Mouse (Mus musculus) mature B cell (primary cell): ENCODE results near the gene Ttc17.

Experiments used
- in situ Hi-C: fragments of 300-500 bp; cut with MboI; formaldehyde crosslinking; loops from 2 replicates; pipeline ENCODE4 v1.14.3; 2019

Ttc17 gene

DNA sequence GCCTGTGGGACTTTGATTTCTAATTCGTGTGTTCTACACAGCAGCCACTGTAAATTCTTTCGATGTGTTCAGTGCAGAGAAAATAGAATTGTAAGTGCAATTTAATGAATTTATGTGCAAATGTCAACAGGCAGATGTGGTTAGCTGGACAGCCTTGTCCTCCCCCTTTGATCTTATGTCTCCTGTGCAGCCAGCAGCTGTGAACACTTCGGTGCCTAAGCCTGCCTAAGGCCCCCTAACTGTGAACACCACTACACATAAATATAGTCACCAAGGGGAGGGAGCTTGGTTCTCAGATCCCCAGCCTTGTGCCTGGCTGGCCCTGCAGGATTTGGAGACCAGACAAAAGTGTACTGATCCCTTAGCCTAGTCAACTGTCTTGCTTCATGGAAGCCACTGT lies 109.0 kb downstream of the Ttc17 start:
- in situ Hi-C loops, result loop anchor here (25.0 kb wide), 1 partner anchor 260 kb away; no protein-coding TSS in a partner anchor

DNA sequence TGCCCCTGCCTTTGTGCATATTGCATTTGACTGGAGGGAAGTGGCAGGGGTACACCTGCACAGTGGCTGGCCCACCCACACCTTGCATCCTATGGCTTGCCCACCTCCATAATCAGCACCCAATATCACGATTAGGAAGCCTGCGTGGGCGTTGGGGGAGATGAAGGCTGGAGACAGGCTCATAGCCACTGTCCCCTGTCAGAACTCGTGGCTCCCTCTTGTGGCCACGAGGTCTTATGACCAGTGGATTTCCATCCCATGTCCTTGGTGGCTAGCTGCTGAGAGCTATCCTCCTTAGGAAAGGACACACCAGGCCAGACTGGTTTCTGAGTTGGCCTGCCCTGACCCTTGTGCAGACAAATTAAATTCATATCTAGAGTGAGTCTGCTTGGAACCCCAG lies 116.0 kb downstream of the Ttc17 start:
- in situ Hi-C loops, result loop anchor here (25.0 kb wide), 1 partner anchor 253 kb away; no protein-coding TSS in a partner anchor

DNA sequence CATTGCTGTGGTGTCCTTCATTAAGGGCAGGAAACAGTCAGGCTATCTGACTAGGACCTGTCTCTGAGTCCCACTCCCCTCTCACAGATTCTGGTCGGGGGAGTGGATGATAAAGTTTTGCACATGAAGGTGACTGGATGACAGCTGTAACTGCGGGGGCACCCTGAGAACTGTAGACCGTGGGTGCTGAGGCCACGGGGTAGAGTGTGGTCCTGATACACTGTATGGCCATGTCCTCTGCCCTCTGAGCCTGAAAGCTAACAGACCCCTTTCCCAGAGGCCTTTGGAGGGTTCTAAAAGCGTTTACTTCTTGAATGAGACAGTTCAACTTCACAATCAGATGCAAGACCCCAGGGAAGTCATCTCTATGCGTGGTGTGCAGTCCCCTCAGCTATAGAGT lies 116.8 kb downstream of the Ttc17 start:
- in situ Hi-C loops, result loop anchor here (25.0 kb wide), 1 partner anchor 252 kb away; no protein-coding TSS in a partner anchor

DNA sequence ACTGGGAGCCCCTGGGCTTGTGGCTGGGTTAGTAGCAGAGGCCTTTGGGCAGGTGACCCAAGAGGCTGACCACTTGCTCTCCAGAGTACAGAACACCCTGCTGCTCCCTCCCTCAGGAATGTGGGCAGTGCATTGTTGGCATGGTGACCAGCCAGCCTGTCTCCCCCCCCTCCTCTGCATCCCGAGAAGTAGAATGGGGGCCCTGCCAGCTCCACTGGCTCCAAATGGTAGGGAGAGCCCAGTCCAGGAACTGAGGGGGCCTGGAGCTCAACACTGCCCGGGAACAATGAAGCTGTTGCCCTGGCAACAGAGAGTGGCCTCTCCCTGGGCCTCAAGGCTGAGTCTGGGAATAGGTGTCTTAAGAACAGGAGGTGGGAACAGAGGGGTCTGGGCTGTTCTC lies 117.3 kb downstream of the Ttc17 start:
- in situ Hi-C loops, result loop anchor here (25.0 kb wide), 1 partner anchor 252 kb away; no protein-coding TSS in a partner anchor

DNA sequence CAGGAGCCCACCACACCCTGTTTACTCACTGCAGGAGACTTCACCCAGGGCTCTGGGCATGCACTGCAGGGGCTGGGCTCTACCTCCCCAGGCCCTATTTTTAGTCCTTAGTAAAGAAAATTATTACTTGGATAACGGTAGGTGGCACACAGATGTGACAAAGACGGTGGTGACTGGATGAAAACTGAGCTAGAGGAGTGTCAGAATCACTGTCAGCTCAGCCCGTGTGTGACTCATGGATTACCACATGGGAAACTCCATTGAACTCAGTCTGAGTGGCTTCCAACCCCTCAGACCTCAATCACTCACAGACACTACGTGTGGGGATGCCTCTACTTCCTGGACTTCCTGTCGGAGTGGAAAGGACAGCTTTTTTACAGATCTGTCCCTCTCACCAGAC lies 118.4 kb downstream of the Ttc17 start:
- in situ Hi-C loops, result loop anchor here (25.0 kb wide), 1 partner anchor 251 kb away; no protein-coding TSS in a partner anchor

GRCm38 (mm10) chr2:94287435-94287834 lies 119.1 kb downstream of the Ttc17 start:
- in situ Hi-C loops, result loop anchor here (25.0 kb wide), 1 partner anchor 250 kb away; no protein-coding TSS in a partner anchor

- in situ Hi-C loops, result loop anchor here (25.0 kb wide), 1 partner anchor 246 kb away; no protein-coding TSS in a partner anchor
Observed at GRCm38 (mm10) chr2:94283526-94283925, 123.0 kb downstream of the Ttc17 start.

DNA sequence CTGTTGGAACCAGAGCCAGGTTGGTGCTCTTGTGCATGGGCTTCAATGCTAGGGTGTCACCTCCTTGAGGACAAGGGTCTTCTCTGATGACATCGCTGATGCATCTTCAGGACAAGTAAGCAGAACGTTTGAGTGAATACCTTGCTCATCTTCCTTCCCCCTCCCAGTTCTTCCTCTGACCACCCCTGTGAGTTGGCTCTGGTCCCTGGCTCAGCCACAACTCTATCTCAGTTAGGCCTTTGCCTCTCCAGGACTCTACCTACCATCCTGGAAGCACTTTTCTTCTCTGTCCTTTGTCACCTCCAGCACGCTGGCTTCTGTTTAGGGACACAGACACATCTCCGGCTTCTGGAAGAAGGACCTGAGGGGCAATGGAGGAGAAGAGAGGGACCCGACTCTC lies 126.9 kb downstream of the Ttc17 start:
- in situ Hi-C loops, result loop anchor here (25.0 kb wide), 1 partner anchor 242 kb away; no protein-coding TSS in a partner anchor

- in situ Hi-C loops, result loop anchor here (25.0 kb wide), 1 partner anchor 239 kb away; no protein-coding TSS in a partner anchor
Observed at GRCm38 (mm10) chr2:94276103-94276502, 130.4 kb downstream of the Ttc17 start.

DNA sequence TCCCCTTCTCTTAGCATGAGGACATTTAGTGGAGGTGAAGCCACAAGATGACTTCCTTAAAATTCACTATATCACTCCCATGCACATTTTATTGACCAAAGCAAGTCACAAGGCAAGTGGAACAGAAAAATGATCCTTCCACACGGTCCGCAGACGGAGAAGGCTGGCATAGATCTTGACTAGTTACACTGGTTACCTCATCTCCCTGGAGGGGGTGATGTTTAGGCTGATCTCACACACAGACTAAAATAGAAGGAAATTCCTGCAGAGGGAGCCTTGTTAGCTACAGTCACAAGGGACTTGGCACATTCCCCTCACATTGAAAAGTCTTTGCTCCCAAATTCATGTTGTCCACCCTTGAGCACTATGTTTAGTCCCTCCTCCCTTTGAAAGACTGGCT lies 130.8 kb downstream of the Ttc17 start:
- in situ Hi-C loops, result loop anchor here (25.0 kb wide), 1 partner anchor 238 kb away; no protein-coding TSS in a partner anchor

- in situ Hi-C loops, result no loop called here
Observed at GRCm38 (mm10) chr2:94273154-94274021, 133.1 kb downstream of the Ttc17 start.

- in situ Hi-C loops, result no loop called here
Observed at GRCm38 (mm10) chr2:94271176-94271575, 135.3 kb downstream of the Ttc17 start.

- in situ Hi-C loops, result no loop called here
Observed at GRCm38 (mm10) chr2:94268835-94269234, 137.7 kb downstream of the Ttc17 start.

GRCm38 (mm10) chr2:94267213-94267850 lies 139.2 kb downstream of the Ttc17 start:
- in situ Hi-C loops, result no loop called here

DNA sequence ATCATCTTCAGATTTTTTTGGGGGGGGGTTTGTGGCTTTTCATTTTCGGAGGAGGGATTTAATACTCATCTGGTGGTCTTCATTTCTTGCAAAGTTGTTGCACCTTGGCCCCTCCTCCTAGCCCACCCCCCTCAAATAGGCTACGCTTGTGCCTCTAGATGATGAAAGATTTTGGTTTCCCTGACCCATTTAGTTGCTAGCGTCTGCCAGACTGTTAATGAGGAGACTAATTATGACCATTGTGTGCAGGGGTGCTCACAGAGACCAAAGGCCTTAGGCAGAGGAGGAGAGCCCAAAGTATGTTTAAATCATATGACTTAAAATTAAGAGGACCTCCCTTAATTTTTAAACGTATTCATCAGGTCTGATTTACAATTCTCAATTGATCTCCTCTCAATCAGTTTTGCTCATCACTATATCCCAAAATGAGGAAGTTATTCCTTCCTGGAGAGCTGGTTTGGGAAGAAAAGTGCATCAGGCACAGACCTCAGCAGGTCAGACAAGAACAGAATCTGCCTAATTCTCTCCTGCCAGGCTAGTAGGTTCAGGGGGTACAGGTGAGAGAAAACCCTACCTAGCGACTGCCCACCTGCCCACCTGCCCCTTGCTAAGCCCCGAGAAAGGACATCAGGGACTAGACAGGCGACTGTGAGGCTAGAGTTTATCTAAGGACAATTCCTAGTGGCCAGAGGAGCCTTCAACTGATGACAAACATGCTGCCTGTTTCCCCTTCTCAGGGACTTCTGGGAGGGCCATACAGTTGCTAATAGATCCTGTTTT lies 139.9 kb downstream of the Ttc17 start:
- in situ Hi-C loops, result no loop called here

DNA sequence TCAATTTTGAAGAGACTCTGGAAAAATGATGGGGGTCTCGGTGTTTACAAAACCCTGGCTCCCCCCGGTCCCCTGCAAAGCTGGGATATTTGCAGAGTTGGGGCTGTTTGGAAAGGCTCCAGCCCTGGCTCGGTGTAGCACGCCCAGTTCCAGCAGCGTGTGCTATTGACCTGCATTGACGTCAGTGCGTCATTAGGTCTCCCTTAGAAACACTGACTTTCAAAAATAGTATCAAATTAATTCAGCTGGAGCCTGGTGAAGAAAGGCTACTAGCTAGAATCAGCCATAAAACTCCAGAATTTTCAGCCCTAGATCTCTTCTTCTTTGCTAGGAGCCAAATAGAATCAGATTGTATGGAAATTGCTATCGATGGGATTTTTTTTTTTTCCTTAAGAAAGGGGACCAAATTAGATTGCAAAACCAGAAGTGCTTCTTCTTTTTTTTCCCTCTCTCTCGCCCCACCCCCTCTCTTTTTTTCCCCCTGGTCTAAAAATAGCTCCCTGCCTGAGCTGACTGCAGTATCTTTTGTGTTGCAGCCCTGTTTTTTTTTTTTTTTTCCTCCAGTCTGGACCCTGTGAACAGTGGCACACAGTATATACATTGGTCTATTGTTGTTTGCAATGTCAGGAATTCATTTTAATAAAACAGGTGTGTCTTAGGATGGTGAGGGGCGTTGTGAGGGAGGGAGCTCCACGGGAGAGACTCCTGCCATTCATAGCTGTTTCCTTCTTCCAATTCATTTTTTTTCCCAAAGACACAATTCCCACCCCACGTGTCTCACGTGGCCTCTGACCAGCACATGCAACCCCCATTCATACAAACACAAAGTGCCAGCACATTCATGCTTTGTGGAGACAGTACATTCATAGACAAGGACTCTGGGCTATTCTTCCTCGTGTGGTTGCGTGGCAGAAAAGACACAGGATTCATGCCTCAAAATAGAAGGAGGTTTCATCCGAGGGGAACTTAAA lies 141.0 kb downstream of the Ttc17 start:
- in situ Hi-C loops, result no loop called here

- in situ Hi-C loops, result no loop called here
Observed at GRCm38 (mm10) chr2:94264631-94265098, 141.8 kb downstream of the Ttc17 start.

GRCm38 (mm10) chr2:94264006-94264405 lies 142.5 kb downstream of the Ttc17 start:
- in situ Hi-C loops, result no loop called here

- in situ Hi-C loops, result no loop called here
Observed at GRCm38 (mm10) chr2:94263530-94263937, 143.0 kb downstream of the Ttc17 start.

DNA sequence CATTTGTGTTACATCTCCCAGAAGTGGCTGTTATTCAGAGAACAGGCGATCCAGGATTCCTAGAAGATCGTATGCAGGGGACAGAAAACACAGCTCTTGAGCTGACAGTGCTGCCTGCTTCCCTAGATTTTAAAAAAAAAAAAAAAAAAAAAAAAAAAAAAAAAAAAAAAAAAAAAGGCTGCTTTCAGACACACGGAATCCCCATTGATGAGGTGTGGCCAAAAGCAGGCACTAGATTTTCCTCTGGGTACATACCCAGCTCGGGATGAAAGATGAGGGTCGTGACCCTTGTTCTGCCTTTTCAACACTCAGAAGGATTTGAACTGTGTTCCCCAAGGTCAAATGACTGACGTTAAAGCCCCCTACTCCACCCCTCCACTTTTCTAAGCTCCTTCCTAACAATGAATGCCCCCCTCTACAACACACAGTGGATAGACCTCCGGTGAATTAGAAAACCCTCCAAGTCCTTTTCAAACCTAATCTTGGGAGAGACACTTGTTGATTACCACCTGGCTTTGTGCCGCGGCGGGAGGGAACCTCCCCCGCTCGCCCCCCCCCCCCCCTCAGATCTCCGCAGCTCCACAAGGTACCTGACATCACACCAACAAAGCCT lies 143.5 kb downstream of the Ttc17 start:
- in situ Hi-C loops, result no loop called here
